Mouse (Mus musculus): Measurements from ENCODE around the gene Wdfy2. TPM values are rescaled to one million over a fixed set of nuclear protein-coding genes. Genes with fewer than 3 reads are reported as not detected.

Wdfy2 gene
- polyA plus RNA-seq, 1 experiment from 2014 or later = 7.7 TPM

GRCm38 (mm10) chr14:62850980-62851379, 13.5 kb downstream of the Wdfy2 start:
- H3K9me3 ChIP-seq = peaks cover 9% of the 10 kb centered on the region
- no peak overlapping the region for H3K9ac ChIP-seq
- no peaks in the 10 kb centered on the region for H3K27me3 ChIP-seq
- H3K36me3 ChIP-seq = peaks cover 4% of the 10 kb centered on the region; the same call in 1 of the 2 replicates
- ATAC-seq (ENCODE audit: low FRiP score) = peak; percentile 80; the same call in 1 of the 2 replicates
- peaks cover 32% of the 10 kb centered on the region for H3K4me1 ChIP-seq (replicated peaks)
- H3K4me3 ChIP-seq = no peak overlapping the region
- H3K4me2 ChIP-seq = no peak overlapping the region
- peak overlapping the region; percentile 58; the same call in 1 of the 2 replicates for H3K27ac ChIP-seq
- 30% methylated on average over 6 of the region's 6 CpGs for WGBS

DNA sequence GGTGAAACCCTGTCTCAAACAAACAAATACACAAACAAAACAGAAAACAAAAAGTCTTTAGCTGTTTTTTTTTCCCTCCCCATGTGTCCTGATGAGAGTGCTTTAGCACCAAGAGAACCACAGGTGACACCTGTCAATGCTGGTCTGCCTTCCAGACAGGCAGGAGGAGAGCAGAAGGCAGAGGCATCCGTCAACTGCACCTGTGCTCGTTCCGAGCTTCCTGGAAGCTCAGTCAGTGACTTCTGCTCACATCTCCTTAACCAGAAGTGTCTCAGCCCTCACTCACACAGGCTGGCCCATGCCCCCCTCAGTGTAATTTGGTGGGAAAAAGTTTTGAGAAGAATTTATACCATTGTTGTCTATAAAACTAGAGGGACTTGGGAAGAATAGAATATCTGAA, 15.4 kb downstream of the Wdfy2 start:
- no peak for ATAC-seq (ENCODE audit: low FRiP score)
- 77% methylated on average over 3 of the region's 3 CpGs for WGBS
- H3K4me2 ChIP-seq = no peak overlapping the region
- H3K9ac ChIP-seq = no peak overlapping the region
- H3K4me1 ChIP-seq (replicated peaks) = peaks cover 42% of the 10 kb centered on the region
- no peak overlapping the region for H3K27ac ChIP-seq
- no peak overlapping the region for H3K4me3 ChIP-seq
- H3K27me3 ChIP-seq = no peaks in the 10 kb centered on the region
- peaks cover 9% of the 10 kb centered on the region for H3K9me3 ChIP-seq
- peaks cover 4% of the 10 kb centered on the region; the same call in 1 of the 2 replicates for H3K36me3 ChIP-seq

- Histone ChIP-seq H3K27me3 (no peaks in the 10 kb centered on the region), H3K27ac (no peak overlapping the region), H3K4me2 (peak overlapping the region; percentile 9; the same call in 1 of the 2 replicates), H3K4me3 (no peak overlapping the region), H3K9ac (no peak overlapping the region), H3K36me3 (peaks cover 4% of the 10 kb centered on the region; the same call in 1 of the 2 replicates), H3K9me3 (peaks cover 3% of the 10 kb centered on the region; the same call in 1 of the 2 replicates), H3K4me1 (replicated peaks) (peaks cover 42% of the 10 kb centered on the region)
- WGBS = 59% methylated on average over 18 of the region's 18 CpGs
- no peak for ATAC-seq (ENCODE audit: low FRiP score)
Measured at GRCm38 (mm10) chr14:62855077-62855835, 17.8 kb downstream of the Wdfy2 start.

DNA sequence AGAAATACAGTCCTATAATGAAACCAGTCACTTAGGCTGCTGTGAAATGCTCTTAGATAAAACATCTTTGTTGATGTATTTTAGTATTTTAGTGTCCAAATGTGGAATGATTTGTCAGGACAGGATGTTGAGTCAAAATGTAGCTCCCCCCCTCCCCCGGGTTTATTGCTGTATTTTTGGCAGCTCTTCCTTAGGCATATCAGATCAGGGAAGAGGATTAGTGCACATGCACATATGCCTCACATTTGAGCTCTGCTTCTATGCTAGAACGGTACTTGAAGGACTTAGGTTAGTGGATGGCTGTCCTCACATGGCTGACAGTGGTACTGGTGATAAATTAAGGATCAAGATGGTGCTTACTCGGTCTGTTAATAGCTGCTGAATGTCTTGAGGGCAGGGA, 18.4 kb downstream of the Wdfy2 start:
- Histone ChIP-seq H3K9me3 (peaks cover 3% of the 10 kb centered on the region; the same call in 1 of the 2 replicates), H3K27ac (no peak overlapping the region), H3K4me1 (replicated peaks) (peaks cover 38% of the 10 kb centered on the region), H3K27me3 (no peaks in the 10 kb centered on the region), H3K4me2 (no peak overlapping the region), H3K9ac (no peak overlapping the region), H3K4me3 (no peak overlapping the region), H3K36me3 (peaks cover 4% of the 10 kb centered on the region; the same call in 1 of the 2 replicates)
- ATAC-seq (ENCODE audit: low FRiP score) = no peak
- WGBS = 77% methylated on average over 3 of the region's 3 CpGs

DNA sequence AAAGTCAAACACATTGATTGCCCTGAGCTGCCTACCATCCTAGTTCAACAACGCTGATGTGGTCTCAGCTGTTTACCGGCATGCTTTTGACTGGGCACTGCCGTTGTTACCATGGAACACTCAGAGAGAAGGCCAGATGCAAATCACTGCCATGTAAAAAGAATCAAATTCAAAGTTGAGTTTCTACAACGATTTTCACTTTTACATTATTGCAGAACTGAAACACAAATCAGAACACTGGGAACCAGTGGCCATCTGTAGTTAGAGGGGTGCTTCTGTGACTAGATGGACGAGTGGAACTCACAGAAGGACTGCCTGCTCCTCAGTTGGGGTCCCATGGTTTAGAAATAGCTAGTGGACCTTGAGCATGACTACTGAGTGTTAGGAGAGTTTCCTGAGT, 19.0 kb downstream of the Wdfy2 start:
- 81% methylated on average over 5 of the region's 5 CpGs for WGBS
- Histone ChIP-seq H3K36me3 (peaks cover 4% of the 10 kb centered on the region; the same call in 1 of the 2 replicates), H3K9ac (no peak overlapping the region), H3K9me3 (peaks cover 3% of the 10 kb centered on the region; the same call in 1 of the 2 replicates), H3K27ac (no peak overlapping the region), H3K4me3 (no peak overlapping the region), H3K4me2 (no peak overlapping the region), H3K27me3 (no peaks in the 10 kb centered on the region), H3K4me1 (replicated peaks) (peaks cover 31% of the 10 kb centered on the region)
- no peak for ATAC-seq (ENCODE audit: low FRiP score)

DNA sequence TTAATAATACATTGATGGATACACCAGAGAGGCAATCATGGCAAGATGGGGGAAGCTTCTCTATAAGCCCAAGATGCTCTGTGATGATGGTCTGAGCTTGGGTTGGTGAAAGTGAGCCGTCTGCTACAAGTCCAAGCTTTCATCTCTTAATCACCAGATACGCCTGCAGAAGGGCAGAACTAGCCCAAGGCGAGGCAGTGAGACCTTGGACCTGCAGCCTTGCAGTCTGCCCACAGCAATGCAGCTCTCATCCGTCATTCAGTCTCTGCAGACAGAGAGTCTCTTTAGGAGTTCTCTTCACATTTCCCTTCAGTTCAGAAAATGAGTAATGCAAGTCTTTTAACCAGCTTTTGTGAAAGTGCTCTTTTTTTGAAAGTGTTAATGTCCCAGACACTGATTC, 20.4 kb downstream of the Wdfy2 start:
- H3K4me2 ChIP-seq = no peak overlapping the region
- peaks cover 3% of the 10 kb centered on the region; the same call in 1 of the 2 replicates for H3K9me3 ChIP-seq
- peaks cover 19% of the 10 kb centered on the region for H3K4me1 ChIP-seq (replicated peaks)
- no peak overlapping the region for H3K9ac ChIP-seq
- peaks cover 7% of the 10 kb centered on the region; the same call in 1 of the 2 replicates for H3K36me3 ChIP-seq
- whole genome bisulfite sequencing = 77% methylated on average over 4 of the region's 4 CpGs
- ATAC-seq (ENCODE audit: low FRiP score) = no peak
- no peak overlapping the region for H3K4me3 ChIP-seq
- H3K27me3 ChIP-seq = no peaks in the 10 kb centered on the region
- H3K27ac ChIP-seq = no peak overlapping the region

DNA sequence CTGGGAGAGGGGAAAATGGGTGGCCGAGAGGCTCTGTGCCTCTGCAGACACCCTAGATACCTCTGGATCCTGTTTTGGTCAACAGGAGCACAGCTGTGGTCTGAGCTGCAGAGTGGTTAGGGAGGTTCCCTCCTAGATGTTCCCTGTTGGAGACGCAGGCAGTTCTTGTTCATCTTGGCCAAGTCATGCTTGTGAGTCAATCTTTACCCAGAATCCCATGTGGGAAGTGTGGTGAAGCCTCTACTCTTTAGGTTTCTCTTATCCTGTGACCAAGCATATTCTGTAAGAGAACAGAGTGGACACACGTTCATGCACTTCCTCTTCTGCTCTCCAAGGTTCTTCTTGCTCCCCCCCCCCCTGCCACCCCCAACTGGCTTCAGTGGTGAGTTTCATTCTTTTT, 20.8 kb downstream of the Wdfy2 start:
- Histone ChIP-seq H3K4me2 (no peak overlapping the region), H3K4me3 (no peak overlapping the region), H3K4me1 (replicated peaks) (peaks cover 18% of the 10 kb centered on the region), H3K9ac (no peak overlapping the region), H3K36me3 (peaks cover 7% of the 10 kb centered on the region; the same call in 1 of the 2 replicates), H3K9me3 (peaks cover 3% of the 10 kb centered on the region; the same call in 1 of the 2 replicates), H3K27ac (no peak overlapping the region), H3K27me3 (no peaks in the 10 kb centered on the region)
- 93% methylated on average over 3 of the region's 3 CpGs for WGBS
- ATAC-seq (ENCODE audit: low FRiP score) = no peak

DNA sequence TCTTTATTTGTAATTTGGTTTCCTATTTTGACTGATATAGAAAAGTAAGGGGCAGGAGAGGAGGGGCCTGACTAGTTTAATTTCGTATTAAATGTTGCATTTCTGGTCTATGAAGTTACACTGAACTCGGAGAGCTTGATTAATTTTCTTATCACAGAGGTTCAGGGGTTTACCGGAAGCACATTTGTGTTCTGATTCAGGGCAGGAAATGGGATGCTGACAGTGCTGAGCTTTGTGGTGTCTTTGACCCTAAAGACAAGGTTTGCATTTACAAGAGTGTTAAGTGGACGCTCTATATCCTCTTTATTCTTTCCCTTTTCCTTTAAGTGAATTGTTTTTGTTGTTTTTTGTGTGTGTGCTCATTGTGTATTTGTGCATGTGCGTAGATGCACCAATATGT, 25.1 kb downstream of the Wdfy2 start:
- WGBS = 89% methylated on average over 5 of the region's 5 CpGs
- H3K27ac ChIP-seq = no peak overlapping the region
- H3K27me3 ChIP-seq = no peaks in the 10 kb centered on the region
- no peak for ATAC-seq (ENCODE audit: low FRiP score)
- peaks cover 13% of the 10 kb centered on the region for H3K4me1 ChIP-seq (replicated peaks)
- no peak overlapping the region for H3K4me3 ChIP-seq
- 0 out of 2 replicates have a peak, but pooled peaks cover 4% of the 10 kb centered on the region for H3K36me3 ChIP-seq
- H3K4me2 ChIP-seq = no peak overlapping the region
- no peaks in the 10 kb centered on the region for H3K9me3 ChIP-seq
- no peak overlapping the region for H3K9ac ChIP-seq

DNA sequence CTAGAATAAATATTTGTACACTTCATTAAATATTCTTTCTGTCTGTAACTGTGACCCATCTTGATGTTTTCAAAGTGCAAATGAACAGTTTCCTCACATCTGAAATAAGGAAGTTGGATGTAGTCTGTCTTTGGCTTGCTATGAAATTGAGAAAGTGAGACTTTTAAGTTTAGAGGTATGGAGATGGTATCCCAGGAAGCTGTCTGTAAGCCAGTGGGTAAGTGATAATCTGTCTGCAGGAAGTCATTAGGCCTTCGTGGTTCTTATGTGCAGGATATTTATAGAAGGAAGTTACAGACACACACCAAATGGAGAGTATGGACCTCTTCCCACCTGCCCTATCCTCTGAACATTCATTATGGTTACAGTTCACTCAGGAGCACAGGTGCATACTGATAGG, 26.8 kb downstream of the Wdfy2 start:
- Histone ChIP-seq H3K9me3 (no peaks in the 10 kb centered on the region), H3K9ac (no peak overlapping the region), H3K27ac (no peak overlapping the region), H3K4me2 (no peak overlapping the region), H3K27me3 (no peaks in the 10 kb centered on the region), H3K36me3 (0 out of 2 replicates have a peak, but pooled peaks cover 4% of the 10 kb centered on the region), H3K4me1 (replicated peaks) (peaks cover 23% of the 10 kb centered on the region), H3K4me3 (no peak overlapping the region)
- WGBS = 68% methylated on average over 1 of the region's 1 CpGs
- ATAC-seq (ENCODE audit: low FRiP score) = no peak

DNA sequence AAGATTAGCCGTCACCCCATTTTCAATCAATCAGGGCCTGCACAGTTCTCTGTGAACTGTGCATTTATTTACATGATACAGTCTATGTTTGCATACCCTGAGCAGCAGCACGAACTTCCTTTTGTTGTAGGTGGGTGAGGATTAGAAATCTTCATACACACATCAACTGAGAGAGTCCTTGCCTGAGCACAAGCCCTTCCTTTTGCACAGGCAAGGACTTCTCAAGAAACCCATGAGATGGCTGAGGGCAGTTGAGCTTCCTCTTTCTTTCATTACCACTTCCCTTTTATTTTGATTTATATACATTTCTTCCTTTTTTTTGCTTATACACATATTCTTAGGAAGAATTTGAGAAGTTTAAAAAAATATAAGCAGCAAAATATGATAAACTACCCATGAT, 27.9 kb downstream of the Wdfy2 start:
- Histone ChIP-seq H3K27ac (no peak overlapping the region), H3K9me3 (no peaks in the 10 kb centered on the region), H3K27me3 (no peaks in the 10 kb centered on the region), H3K36me3 (0 out of 2 replicates have a peak, but pooled peaks cover 4% of the 10 kb centered on the region), H3K4me3 (no peak overlapping the region), H3K4me2 (no peak overlapping the region), H3K9ac (no peak overlapping the region), H3K4me1 (replicated peaks) (peaks cover 23% of the 10 kb centered on the region)
- no peak for ATAC-seq (ENCODE audit: low FRiP score)
- WGBS = 36% methylated on average over 2 of the region's 2 CpGs

DNA sequence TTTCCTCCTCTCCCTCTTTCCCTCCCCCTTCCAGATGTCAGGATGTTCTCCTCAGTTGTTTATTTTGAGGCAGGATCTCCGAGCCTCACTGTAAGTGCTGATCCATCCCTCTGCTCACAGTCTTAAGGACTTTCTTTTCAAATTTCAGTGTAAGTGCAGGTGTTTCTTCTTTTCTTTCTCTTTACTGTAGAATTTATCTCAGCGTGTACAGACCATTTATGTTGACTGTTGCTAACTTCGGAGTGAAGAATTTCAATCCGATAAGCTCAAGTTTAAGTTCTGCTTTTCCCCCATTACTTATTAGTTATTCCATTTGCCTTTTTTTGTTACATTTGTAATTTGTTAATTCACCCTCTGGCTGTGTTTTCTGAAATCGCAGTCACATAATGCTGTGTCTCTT, 29.6 kb downstream of the Wdfy2 start:
- ATAC-seq (ENCODE audit: low FRiP score) = no peak
- Histone ChIP-seq H3K4me2 (no peak overlapping the region), H3K4me1 (replicated peaks) (peaks cover 23% of the 10 kb centered on the region), H3K4me3 (no peak overlapping the region), H3K36me3 (no peaks in the 10 kb centered on the region), H3K9ac (no peak overlapping the region), H3K9me3 (peaks cover 5% of the 10 kb centered on the region; the same call in 1 of the 2 replicates), H3K27ac (no peak overlapping the region), H3K27me3 (no peaks in the 10 kb centered on the region)
- 82% methylated on average over 5 of the region's 5 CpGs for WGBS

GRCm38 (mm10) chr14:62867576-62867975, 30.1 kb downstream of the Wdfy2 start:
- WGBS = 86% methylated on average over 1 of the region's 1 CpGs
- ATAC-seq (ENCODE audit: low FRiP score) = no peak
- Histone ChIP-seq H3K4me2 (no peak overlapping the region), H3K27ac (no peak overlapping the region), H3K9ac (no peak overlapping the region), H3K4me1 (replicated peaks) (peaks cover 23% of the 10 kb centered on the region), H3K27me3 (no peaks in the 10 kb centered on the region), H3K9me3 (peaks cover 5% of the 10 kb centered on the region; the same call in 1 of the 2 replicates), H3K4me3 (no peak overlapping the region), H3K36me3 (no peaks in the 10 kb centered on the region)

- Histone ChIP-seq H3K36me3 (no peaks in the 10 kb centered on the region), H3K4me2 (no peak overlapping the region), H3K27ac (no peak overlapping the region), H3K4me1 (replicated peaks) (peaks cover 23% of the 10 kb centered on the region), H3K9me3 (peaks cover 5% of the 10 kb centered on the region; the same call in 1 of the 2 replicates), H3K4me3 (no peak overlapping the region), H3K9ac (no peak overlapping the region), H3K27me3 (no peaks in the 10 kb centered on the region)
- 55% methylated on average over 3 of the region's 3 CpGs for WGBS
- no peak for ATAC-seq (ENCODE audit: low FRiP score)
Measured at GRCm38 (mm10) chr14:62868254-62868653, 30.8 kb downstream of the Wdfy2 start.

Data from hindbrain, embryonic 13.5 days (tissue).